Mouse (Mus musculus) midbrain, embryonic 16.5 days (tissue): ENCODE measurements around the gene Ehbp1. TPM values are rescaled to one million over a fixed set of nuclear protein-coding genes. Genes with fewer than 3 reads are reported as not detected.

Source experiments
- ATAC-seq: fragments of 200-750 bp; cut with Nextera tagmentation; 2 replicates; pipeline ENCODE4 v1.8.0; 2017; ENCODE audit warnings: moderate TSS enrichment
- H3K27ac ChIP-seq: fragments of 300-500 bp; sonication (generic); 2 replicates; pipeline ENCODE4 v1.5.1; 2014; ENCODE audit warnings: mild to moderate bottlenecking, low read length, mixed read lengths
- H3K27me3 ChIP-seq: fragments of 300-500 bp; sonication (generic); 2 replicates; pipeline ENCODE4 v1.6.1; 2014; ENCODE audit warnings: low read depth, low read length, mixed read lengths; ENCODE audit not compliant: control insufficient read depth, insufficient read depth
- H3K36me3 ChIP-seq: fragments of 300-500 bp; sonication (generic); 2 replicates; pipeline ENCODE4 v1.6.1; 2014; ENCODE audit warnings: mild to moderate bottlenecking, low read length, moderate library complexity, mixed read lengths; ENCODE audit not compliant: control insufficient read depth, insufficient read depth
- H3K4me1 ChIP-seq: fragments of 300-500 bp; sonication (generic); 2 replicates; pipeline ENCODE4 v1.6.1; 2014; ENCODE audit warnings: mild to moderate bottlenecking, low read length, mixed read lengths; ENCODE audit not compliant: control insufficient read depth, insufficient read depth
- H3K4me2 ChIP-seq: fragments of 300-500 bp; sonication (generic); 2 replicates; pipeline ENCODE4 v1.6.1; 2014; ENCODE audit warnings: mild to moderate bottlenecking, low read length, mixed read lengths
- H3K4me3 ChIP-seq: fragments of 300-500 bp; sonication (generic); 2 replicates; pipeline ENCODE4 v1.5.1; 2014; ENCODE audit warnings: low read depth, mild to moderate bottlenecking, low read length, moderate library complexity, mixed read lengths
- H3K9ac ChIP-seq: fragments of 300-500 bp; sonication (generic); 2 replicates; pipeline ENCODE4 v1.6.1; 2014; ENCODE audit warnings: low read depth, low read length, mixed read lengths
- H3K9me3 ChIP-seq: fragments of 300-500 bp; sonication (generic); replicated peaks from 2 replicates; pipeline ENCODE4 v1.6.1; 2014; ENCODE audit warnings: mild to moderate bottlenecking, low read length, mixed read lengths; ENCODE audit not compliant: control insufficient read depth, poor library complexity, severe bottlenecking
- WGBS: fragments of 180-500 bp; shearing (Covaris S2); extraction: QIAGEN DNeasy Blood & Tissue Kit; methylation state at CpG from one replicate; pipeline ENCODE4 v1.1.7; 2014; 5-methylcytosine and 5-hydroxymethylcytosine counted together
- polyA plus RNA-seq: library from polyadenylated mRNA; unstranded; fragments of >200 nt; fragmentation: Nextera tagmentation; extraction: Ambion mirVana; gene quantifications from 2 replicates; pipeline ENCODE4 v1.2.1, GENCODE M21; 2015

The Ehbp1 gene
- polyA plus RNA-seq, 1 experiment from 2014 or later: 23.3 TPM

- 90% methylated on average over 2 of the region's 2 CpGs for WGBS
- no peaks in the 10 kb centered on the region for H3K9me3 ChIP-seq
- H3K9ac ChIP-seq: no peak overlapping the region
- H3K36me3 ChIP-seq: no peaks in the 10 kb centered on the region
- no peak overlapping the region for H3K4me3 ChIP-seq
- no peaks in the 10 kb centered on the region for H3K27me3 ChIP-seq
- ATAC-seq: no peak
- no peaks in the 10 kb centered on the region for H3K4me1 ChIP-seq
- no peak overlapping the region for H3K27ac ChIP-seq
- no peak overlapping the region for H3K4me2 ChIP-seq
These were observed 24.4 kb upstream of the Ehbp1 start for GRCm38 (mm10) chr11:22366486-22366885.

DNA sequence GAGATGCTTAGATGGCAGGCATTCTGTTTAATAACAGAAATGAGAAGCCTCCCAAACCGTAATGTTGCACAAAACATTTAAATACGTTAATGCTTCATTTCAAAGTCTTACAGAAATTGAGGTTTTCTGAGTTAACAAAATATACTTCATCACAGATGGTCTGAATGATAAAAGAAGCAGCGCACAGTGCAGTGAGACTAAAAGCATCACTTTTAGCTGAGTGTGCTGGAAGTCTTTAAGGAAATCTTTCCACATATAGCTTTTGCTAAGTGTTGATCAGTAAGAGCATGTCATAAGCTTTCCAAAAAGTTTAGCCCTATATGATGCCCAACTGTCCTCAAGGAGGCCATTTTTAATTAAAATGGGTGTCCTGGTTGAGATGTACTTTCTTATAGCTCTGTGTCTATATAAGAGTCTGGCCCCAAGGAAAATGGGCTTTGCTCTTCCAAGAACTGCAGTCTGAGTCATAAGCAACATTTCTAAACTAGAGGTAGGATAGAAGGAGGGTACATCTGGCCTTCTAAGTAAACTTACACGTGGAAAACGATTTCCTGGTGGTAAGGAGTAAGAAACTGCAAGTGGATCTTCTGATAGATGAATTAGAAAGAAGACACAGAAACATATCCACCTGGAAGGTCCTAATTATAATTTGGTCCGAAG, 12.0 kb upstream of the Ehbp1 start:
- no peaks in the 10 kb centered on the region for H3K9me3 ChIP-seq
- no peak overlapping the region for H3K9ac ChIP-seq
- no peak overlapping the region for H3K27ac ChIP-seq
- no peak for ATAC-seq
- 90% methylated on average over 6 of the region's 6 CpGs for WGBS
- H3K36me3 ChIP-seq: no peaks in the 10 kb centered on the region
- H3K4me2 ChIP-seq: no peak overlapping the region
- H3K27me3 ChIP-seq: no peaks in the 10 kb centered on the region
- no peak overlapping the region for H3K4me3 ChIP-seq
- H3K4me1 ChIP-seq: no peaks in the 10 kb centered on the region

DNA sequence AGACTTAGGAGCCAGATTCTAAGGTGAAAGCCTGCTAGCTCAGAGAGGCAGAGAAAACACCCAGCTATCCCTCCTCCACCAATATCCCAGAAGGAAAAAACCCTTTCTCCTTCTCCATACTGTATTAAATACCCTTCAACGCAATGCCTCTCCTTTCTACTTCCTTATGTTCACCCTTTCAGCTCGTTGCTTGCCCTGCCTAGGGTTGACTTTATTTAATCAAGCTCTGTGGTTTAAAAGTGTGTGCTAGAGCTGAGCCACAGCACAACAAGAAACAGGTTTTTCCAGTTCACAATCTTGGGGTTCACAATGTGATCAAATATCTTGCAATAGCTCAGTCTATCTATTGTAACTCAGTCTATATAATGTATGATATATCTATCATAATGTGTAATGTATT, 7.9 kb upstream of the Ehbp1 start:
- Histone ChIP-seq H3K27ac (no peak overlapping the region), H3K4me2 (no peak overlapping the region), H3K9me3 (no peaks in the 10 kb centered on the region), H3K9ac (no peak overlapping the region), H3K36me3 (no peaks in the 10 kb centered on the region), H3K4me3 (no peak overlapping the region), H3K4me1 (peaks cover 6% of the 10 kb centered on the region), H3K27me3 (no peaks in the 10 kb centered on the region)
- WGBS: 72% methylated on average over 2 of the region's 2 CpGs
- no peak for ATAC-seq

GRCm38 (mm10) chr11:22348536-22348910, 6.4 kb upstream of the Ehbp1 start:
- 10% methylated on average over 1 of the region's 1 CpGs for WGBS
- Histone ChIP-seq H3K4me1 (peaks cover 6% of the 10 kb centered on the region), H3K27me3 (no peaks in the 10 kb centered on the region), H3K36me3 (no peaks in the 10 kb centered on the region), H3K4me2 (no peak overlapping the region), H3K27ac (0 out of 2 replicates have a peak overlapping the region, but pooled peaks have one; percentile 34), H3K9ac (no peak overlapping the region), H3K9me3 (no peaks in the 10 kb centered on the region), H3K4me3 (no peak overlapping the region)
- peak; percentile 97 for ATAC-seq

- ATAC-seq: peak; percentile 76
- Histone ChIP-seq H3K4me2 (no peak overlapping the region), H3K36me3 (no peaks in the 10 kb centered on the region), H3K4me1 (peaks cover 6% of the 10 kb centered on the region), H3K27ac (peak overlapping the region; percentile 34; the same call in 1 of the 2 replicates), H3K9ac (no peak overlapping the region), H3K9me3 (no peaks in the 10 kb centered on the region), H3K4me3 (no peak overlapping the region), H3K27me3 (no peaks in the 10 kb centered on the region)
- WGBS: 16% methylated on average over 13 of the region's 13 CpGs
These were observed 5.8 kb upstream of the Ehbp1 start for GRCm38 (mm10) chr11:22347651-22348535.

DNA sequence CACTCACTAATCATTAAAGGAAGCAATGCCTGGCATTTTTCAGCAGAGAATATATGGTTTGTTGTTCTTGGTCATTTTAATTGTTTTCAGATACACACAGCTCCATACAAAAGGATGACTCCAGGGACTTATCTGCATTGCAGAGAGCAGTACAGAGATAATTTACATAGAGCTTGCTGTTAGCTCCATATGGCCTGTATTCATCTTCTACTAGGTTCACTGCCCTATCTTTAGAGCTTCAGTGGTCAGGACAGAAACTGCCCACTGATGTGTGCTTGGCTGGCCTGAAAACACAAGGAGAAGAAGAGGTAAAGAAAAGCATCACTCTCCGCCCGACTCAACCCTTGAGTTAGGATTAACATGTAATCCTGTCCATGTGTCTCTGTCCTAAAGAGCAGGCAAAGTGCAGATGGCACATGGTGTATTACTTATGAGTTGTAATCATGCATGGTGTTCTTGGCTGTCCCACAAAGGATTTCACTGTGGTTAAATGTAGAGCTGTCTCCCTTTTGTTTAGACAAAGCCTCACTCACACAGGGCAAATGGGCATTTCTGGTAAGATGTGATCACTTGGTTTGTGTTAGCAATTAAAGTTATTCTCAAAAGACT, 14.7 kb downstream of the Ehbp1 start:
- Histone ChIP-seq H3K4me1 (no peaks in the 10 kb centered on the region), H3K9ac (no peak overlapping the region), H3K27me3 (no peaks in the 10 kb centered on the region), H3K36me3 (no peaks in the 10 kb centered on the region), H3K4me2 (no peak overlapping the region), H3K4me3 (no peak overlapping the region), H3K9me3 (no peaks in the 10 kb centered on the region), H3K27ac (no peak overlapping the region)
- WGBS: 36% methylated on average over 2 of the region's 2 CpGs
- no peak for ATAC-seq

DNA sequence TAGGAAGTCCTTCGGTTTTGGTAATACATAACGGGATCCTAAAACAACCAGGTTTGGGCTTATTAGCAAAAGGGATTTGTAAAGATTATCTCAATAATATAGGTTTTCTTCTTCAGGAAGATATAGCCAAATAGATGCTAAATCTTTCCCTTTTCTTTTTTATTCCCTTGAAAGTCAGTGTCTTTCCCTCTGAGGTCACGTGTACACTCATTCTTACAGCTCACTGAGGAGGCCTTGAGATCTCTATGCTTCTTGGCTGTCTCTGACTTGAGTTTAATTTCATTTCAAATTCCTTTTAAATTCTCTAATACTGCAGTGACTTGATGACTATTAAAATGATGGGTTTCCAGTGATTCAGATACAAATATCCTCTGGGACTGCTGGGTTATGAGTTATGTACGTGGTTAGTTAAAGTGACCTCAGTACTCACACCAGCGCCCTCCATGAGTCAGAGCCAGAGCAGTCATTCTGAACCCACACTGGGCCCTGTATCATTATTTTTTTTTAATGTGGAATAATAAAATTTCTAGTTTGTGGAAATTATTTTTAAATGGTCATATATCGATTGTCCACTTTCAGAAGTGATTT, 24.2 kb downstream of the Ehbp1 start:
- Histone ChIP-seq H3K27me3 (no peaks in the 10 kb centered on the region), H3K4me3 (no peak overlapping the region), H3K9ac (no peak overlapping the region), H3K27ac (no peak overlapping the region), H3K9me3 (no peaks in the 10 kb centered on the region), H3K36me3 (no peaks in the 10 kb centered on the region), H3K4me1 (no peaks in the 10 kb centered on the region), H3K4me2 (no peak overlapping the region)
- no peak for ATAC-seq
- 91% methylated on average over 6 of the region's 6 CpGs for WGBS

- H3K4me3 ChIP-seq: no peak overlapping the region
- H3K9me3 ChIP-seq: no peaks in the 10 kb centered on the region
- 80% methylated on average over 1 of the region's 1 CpGs for WGBS
- H3K9ac ChIP-seq: no peak overlapping the region
- no peaks in the 10 kb centered on the region for H3K4me1 ChIP-seq
- H3K4me2 ChIP-seq: no peak overlapping the region
- H3K27ac ChIP-seq: no peak overlapping the region
- ATAC-seq: no peak
- no peaks in the 10 kb centered on the region for H3K27me3 ChIP-seq
- no peaks in the 10 kb centered on the region for H3K36me3 ChIP-seq
These were observed 26.3 kb downstream of the Ehbp1 start for GRCm38 (mm10) chr11:22315801-22316200.
